Mouse (Mus musculus) forebrain, embryonic 16.5 days (tissue): ENCODE measurements around the gene 2210016F16Rik. TPM values are rescaled to one million over a fixed set of nuclear protein-coding genes. Genes with fewer than 3 reads are reported as not detected.
"Not testable (repeated sequence)": the region's sequence is repeated elsewhere in the genome, so short reads cannot be mapped to it uniquely, and the experiment has no call there.

ENCODE experiments used
- ATAC-seq: fragments of 200-750 bp; cut with Nextera tagmentation; 2 replicates; pipeline ENCODE4 v1.8.0; 2017; ENCODE audit warnings: mild to moderate bottlenecking, moderate library complexity
- H3K27ac ChIP-seq: fragments of 300-500 bp; sonication (generic); 2 replicates; pipeline ENCODE4 v1.5.1; 2014; ENCODE audit warnings: low read length, control low read depth
- H3K27me3 ChIP-seq: fragments of 300-500 bp; sonication (generic); replicated peaks from 2 replicates; pipeline ENCODE4 v1.6.1; 2014; ENCODE audit warnings: low read length; ENCODE audit not compliant: control insufficient read depth, insufficient read depth
- H3K36me3 ChIP-seq: fragments of 300-500 bp; sonication (generic); 2 replicates; pipeline ENCODE4 v1.6.1; 2014; ENCODE audit not compliant: control insufficient read depth, insufficient read depth
- H3K4me1 ChIP-seq: fragments of 300-500 bp; sonication (generic); replicated peaks from 2 replicates; pipeline ENCODE4 v1.6.1; 2014; ENCODE audit warnings: low read length; ENCODE audit not compliant: control insufficient read depth, insufficient read depth
- H3K4me2 ChIP-seq: fragments of 300-500 bp; sonication (generic); 2 replicates; pipeline ENCODE4 v1.6.1; 2014; ENCODE audit warnings: mild to moderate bottlenecking, low read length, control low read depth
- H3K4me3 ChIP-seq: fragments of 300-500 bp; sonication (generic); replicated peaks from 2 replicates; pipeline ENCODE4 v1.5.1; 2014; ENCODE audit warnings: mild to moderate bottlenecking, low read length, control low read depth
- H3K9ac ChIP-seq: fragments of 300-500 bp; sonication (generic); replicated peaks from 2 replicates; pipeline ENCODE4 v1.6.1; 2014; ENCODE audit warnings: low read depth, low read length, control low read depth
- H3K9me3 ChIP-seq: fragments of 300-500 bp; sonication (generic); 2 replicates; pipeline ENCODE4 v1.6.1; 2016; ENCODE audit warnings: low read length; ENCODE audit not compliant: control insufficient read depth
- WGBS: fragments of 180-500 bp; shearing (Covaris S2); extraction: QIAGEN DNeasy Blood & Tissue Kit; methylation state at CpG from one replicate; pipeline ENCODE4 v1.1.7; 2014; 5-methylcytosine and 5-hydroxymethylcytosine counted together
- polyA plus RNA-seq: library from polyadenylated mRNA; unstranded; fragments of >200 nt; fragmentation: Nextera tagmentation; extraction: Ambion mirVana; gene quantifications from 2 replicates; pipeline ENCODE4 v1.2.1, GENCODE M21; 2015

The 2210016F16Rik gene
- polyA plus RNA-seq, 1 experiment from 2014 or later, result 19.4 TPM

GRCm38 (mm10) chr13:58403243-58403642, 18.2 kb upstream of the 2210016F16Rik start, which contains the start of gene Hnrnpk:
Gene Hnrnpk (minus strand): TSS chr13:58403343.
- not testable (repeated sequence) for H3K36me3 ChIP-seq, H3K27me3 ChIP-seq, ATAC-seq, H3K9me3 ChIP-seq, H3K4me1 ChIP-seq
- 8% methylated on average over 17 of the region's 17 CpGs for whole genome bisulfite sequencing
- Histone ChIP-seq H3K9ac (peak within 1 kb of the TSS; percentile 100), H3K4me3 (peak within 1 kb of the TSS; percentile 65), H3K27ac (peak within 1 kb of the TSS; percentile 99), H3K4me2 (peak within 1 kb of the TSS; percentile 50)

- H3K27ac ChIP-seq, result peak overlapping the region; percentile 99
- ATAC-seq, result peak; percentile 63
- peak overlapping the region; percentile 65 for H3K4me3 ChIP-seq
- peak overlapping the region; percentile 76 for H3K9ac ChIP-seq
- H3K36me3 ChIP-seq, result peaks cover 4% of the 10 kb centered on the region
- no peaks in the 10 kb centered on the region for H3K9me3 ChIP-seq
- WGBS, result under 1% methylated on average over 36 of the region's 48 CpGs
- H3K4me1 ChIP-seq, result peaks cover 7% of the 10 kb centered on the region
- H3K4me2 ChIP-seq, result peak overlapping the region; percentile 50
- no peaks in the 10 kb centered on the region for H3K27me3 ChIP-seq
These were observed 17.7 kb upstream of the 2210016F16Rik start for GRCm38 (mm10) chr13:58402744-58403110.

- Histone ChIP-seq H3K27me3 (no peaks in the 10 kb centered on the region), H3K27ac (peak within 1 kb of the TSS; percentile 99), H3K4me2 (peak within 1 kb of the TSS; percentile 95), H3K36me3 (peaks cover 9% of the 10 kb centered on the region), H3K4me1 (peaks cover 7% of the 10 kb centered on the region), H3K9ac (peak within 1 kb of the TSS; percentile 100), H3K9me3 (no peaks in the 10 kb centered on the region), H3K4me3 (peak within 1 kb of the TSS; percentile 65)
- ATAC-seq, result peak; percentile 95
- WGBS, result under 1% methylated on average over 84 of the region's 91 CpGs
These were observed 17.1 kb upstream of the 2210016F16Rik start, which contains the start of gene Rmi1 for GRCm38 (mm10) chr13:58402003-58402743. Gene Rmi1 (plus strand): TSS chr13:58402248.

DNA sequence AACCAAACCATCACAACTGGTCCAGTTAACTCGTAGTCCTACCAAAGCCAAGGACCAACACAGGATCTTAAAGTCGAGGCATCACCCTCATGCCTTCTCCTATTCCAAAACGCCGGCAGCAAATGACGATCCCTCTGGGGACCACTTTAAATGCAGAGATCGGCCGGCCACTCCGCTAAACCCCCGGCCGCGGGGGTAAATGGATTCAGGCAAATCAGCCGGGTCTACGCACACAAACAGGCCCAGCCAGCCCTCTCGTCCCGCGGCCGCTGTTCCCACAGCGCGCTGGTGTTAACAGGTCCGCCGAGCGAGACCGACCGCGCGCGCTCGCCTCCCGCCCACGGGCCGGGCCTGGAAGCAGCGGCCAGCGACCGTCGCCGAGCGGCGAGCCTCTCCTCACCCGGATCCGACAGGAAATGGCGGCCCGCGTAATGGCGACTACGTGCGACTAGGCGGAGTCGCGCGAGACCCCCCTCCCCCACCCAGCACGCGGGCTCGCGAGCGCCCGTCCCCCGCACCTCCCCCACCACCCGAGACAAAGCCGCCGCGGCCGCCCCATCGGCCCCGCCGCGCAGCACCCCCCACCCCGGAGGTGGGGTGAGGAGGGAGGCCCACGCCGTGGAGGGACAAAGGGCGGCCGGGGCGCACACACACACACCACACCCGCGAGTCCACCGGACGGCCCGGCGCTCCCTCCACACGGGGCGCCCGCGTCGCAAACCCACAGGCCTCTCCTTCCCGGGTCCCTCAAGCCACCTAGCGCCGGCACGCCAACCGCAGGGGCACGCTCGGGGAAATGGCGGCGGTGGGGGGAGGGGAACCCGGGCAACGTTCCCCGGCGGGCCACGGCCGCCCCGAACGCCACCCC, 16.3 kb upstream of the 2210016F16Rik start:
- peak overlapping the region; percentile 100 for H3K9ac ChIP-seq

GRCm38 (mm10) chr13:58400576-58400975, 15.6 kb upstream of the 2210016F16Rik start:
- H3K36me3 ChIP-seq, result peaks cover 18% of the 10 kb centered on the region
- peak overlapping the region; percentile 95 for H3K4me2 ChIP-seq
- no peak for ATAC-seq
- H3K9me3 ChIP-seq, result no peaks in the 10 kb centered on the region
- H3K4me3 ChIP-seq, result peak overlapping the region; percentile 65
- H3K9ac ChIP-seq, result peak overlapping the region; percentile 100
- under 1% methylated on average over 11 of the region's 11 CpGs for WGBS
- no peak overlapping the region; the same call in 1 of the 2 replicates for H3K27ac ChIP-seq
- H3K4me1 ChIP-seq, result peaks cover 7% of the 10 kb centered on the region
- no peaks in the 10 kb centered on the region for H3K27me3 ChIP-seq

More for the DNA sequence above, 16.3 kb upstream of the 2210016F16Rik start:
- H3K27ac ChIP-seq, result peak overlapping the region; percentile 99
- H3K27me3 ChIP-seq, result no peaks in the 10 kb centered on the region
- H3K9me3 ChIP-seq, result no peaks in the 10 kb centered on the region
- ATAC-seq, result peak; percentile 30
- peak overlapping the region; percentile 65 for H3K4me3 ChIP-seq
- H3K36me3 ChIP-seq, result peaks cover 12% of the 10 kb centered on the region
- H3K4me2 ChIP-seq, result peak overlapping the region; percentile 95
- H3K4me1 ChIP-seq, result peaks cover 7% of the 10 kb centered on the region
- WGBS, result under 1% methylated on average over 83 of the region's 100 CpGs

DNA sequence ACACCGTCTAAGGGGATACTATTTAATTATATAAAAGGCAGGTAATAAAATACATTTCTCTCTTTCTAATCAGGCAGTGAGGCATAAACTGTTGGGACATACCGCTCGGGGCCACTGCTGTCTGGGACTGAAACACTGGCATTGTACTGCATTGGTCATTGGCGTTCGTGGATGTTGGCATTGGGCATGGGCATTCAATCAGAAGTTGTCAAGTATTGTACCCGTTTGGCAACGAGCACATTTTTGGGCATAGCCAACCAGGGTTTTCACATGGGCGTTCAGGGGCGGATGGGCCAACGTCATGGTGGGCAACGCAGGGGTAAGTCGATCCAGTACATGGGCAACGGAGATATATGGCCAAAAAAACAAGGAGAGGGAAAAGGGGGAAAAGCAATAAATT, 12.6 kb upstream of the 2210016F16Rik start:
- H3K4me1 ChIP-seq, result peaks cover 7% of the 10 kb centered on the region
- H3K27ac ChIP-seq, result no peak overlapping the region
- no peak for ATAC-seq
- H3K4me2 ChIP-seq, result no peak overlapping the region
- peaks cover 34% of the 10 kb centered on the region for H3K36me3 ChIP-seq
- no peaks in the 10 kb centered on the region for H3K27me3 ChIP-seq
- no peak overlapping the region for H3K4me3 ChIP-seq
- WGBS, result 64% methylated on average over 13 of the region's 13 CpGs
- no peak overlapping the region for H3K9ac ChIP-seq
- no peaks in the 10 kb centered on the region for H3K9me3 ChIP-seq

DNA sequence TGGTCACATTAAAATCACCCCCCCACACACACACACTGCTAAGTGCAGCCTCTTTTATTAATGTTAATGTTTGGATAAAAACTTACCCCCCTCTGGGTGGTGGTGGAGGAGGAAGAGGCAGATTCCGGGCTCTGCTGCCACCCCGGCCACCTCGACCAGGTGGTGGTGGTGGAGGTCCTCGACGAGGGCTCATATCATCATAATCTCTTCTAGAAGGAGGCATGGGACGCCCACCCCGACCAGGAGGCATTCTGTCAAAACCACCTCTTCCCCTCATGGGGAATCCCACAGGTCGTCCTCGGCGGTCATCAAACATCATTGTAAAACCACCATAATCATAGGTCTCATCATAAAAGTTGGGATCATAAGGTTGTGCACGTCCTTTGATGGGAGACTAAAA, 9.4 kb upstream of the 2210016F16Rik start:
- H3K27ac ChIP-seq, ATAC-seq, H3K27me3 ChIP-seq, H3K9ac ChIP-seq, H3K4me2 ChIP-seq, H3K9me3 ChIP-seq, H3K4me1 ChIP-seq, H3K4me3 ChIP-seq: not testable (repeated sequence)
- WGBS, result 90% methylated on average over 11 of the region's 11 CpGs
- peaks cover 40% of the 10 kb centered on the region for H3K36me3 ChIP-seq

GRCm38 (mm10) chr13:58389324-58389951, 4.4 kb upstream of the 2210016F16Rik start:
- Histone ChIP-seq H3K4me3 (no peak overlapping the region), H3K36me3 (peaks cover 16% of the 10 kb centered on the region), H3K4me2 (no peak overlapping the region), H3K27me3 (no peaks in the 10 kb centered on the region), H3K4me1 (peaks cover 4% of the 10 kb centered on the region; the same call in 1 of the 2 replicates), H3K9me3 (no peaks in the 10 kb centered on the region), H3K27ac (no peak overlapping the region), H3K9ac (no peak overlapping the region)
- 73% methylated on average over 2 of the region's 2 CpGs for WGBS
- ATAC-seq, result no peak

DNA sequence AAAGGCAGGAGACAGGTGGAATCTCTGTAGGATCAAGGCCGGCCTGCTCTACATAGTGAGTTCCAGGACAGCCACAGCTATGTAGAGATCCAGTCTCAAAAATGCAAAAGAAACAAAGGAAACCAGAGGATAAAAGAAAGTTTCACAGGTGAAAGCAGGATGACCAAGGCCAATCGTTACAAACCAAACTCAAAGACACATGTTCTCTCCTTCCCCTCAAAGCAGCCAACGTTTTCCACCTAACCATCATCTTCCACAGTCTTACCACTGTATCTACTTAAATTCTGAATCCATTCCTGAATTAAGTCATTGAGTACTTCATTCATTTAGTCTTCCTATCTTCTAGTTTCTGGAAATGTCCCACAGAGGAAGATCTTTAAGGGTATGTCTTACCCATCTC, 3.4 kb upstream of the 2210016F16Rik start:
- ATAC-seq, result peak; percentile 21; the same call in 1 of the 2 replicates
- Histone ChIP-seq H3K27ac (no peak overlapping the region), H3K36me3 (peaks cover 11% of the 10 kb centered on the region), H3K4me3 (no peak overlapping the region), H3K4me2 (no peak overlapping the region), H3K27me3 (no peaks in the 10 kb centered on the region), H3K9me3 (no peaks in the 10 kb centered on the region), H3K9ac (no peak overlapping the region), H3K4me1 (peaks cover 9% of the 10 kb centered on the region; the same call in 1 of the 2 replicates)
- 57% methylated on average over 3 of the region's 3 CpGs for WGBS
